In genomic region chr7:47015390-47016065, GRCm38 (mm10) we compare ENCODE assay signal across 8 mouse cellular contexts. TPM values are rescaled to one million over a fixed set of nuclear protein-coding genes. Genes with fewer than 3 reads are reported as not detected.
DNase-seq lines count a peak whose midpoint lies in the region; ATAC-seq lines count a peak whose summit lies in the region.

No protein-coding gene starts in this region.

- no peak overlapping the region for H3K9ac ChIP-seq in hindbrain, embryonic 12.5 days

- peak overlapping the region; percentile 45 for H3K4me2 ChIP-seq in hindbrain, embryonic 12.5 days (replicated peaks)

- H3K27ac ChIP-seq in hindbrain, embryonic 12.5 days: no peak overlapping the region

- DNase-seq in Muller cell, postnatal 12 days (ENCODE audit: inconsistent ontology term): peak; percentile 97
- peak; percentile 82 for DNase-seq in cerebellum, adult 9-11 months
- DNase-seq in frontal cortex, postnatal 10 days (ENCODE audit: low spot score in 2 of 2): peak; percentile 69 to 75
- DNase-seq in layer of hippocampus, postnatal 14 days (ENCODE audit: low spot score in 2 of 2): peak; percentile 62 to 84
- DNase-seq in lung, postnatal 14 days: peak; percentile 89
- DNase-seq in ovary, postnatal 36 days (ENCODE audit: low spot score): peak; percentile 83
- DNase-seq in thymus, postnatal 25 days: peak; percentile 63

- H3K9me3 ChIP-seq in hindbrain, embryonic 12.5 days (replicated peaks): no peaks in the 10 kb centered on the region

- H3K4me3 ChIP-seq in hindbrain, embryonic 12.5 days: no peak overlapping the region

- peaks cover 5% of the 10 kb centered on the region for H3K4me1 ChIP-seq in hindbrain, embryonic 12.5 days

- no peaks in the 10 kb centered on the region for H3K36me3 ChIP-seq in hindbrain, embryonic 12.5 days

- 12% methylated on average over 6 of the region's 6 CpGs for WGBS in hindbrain, embryonic 12.5 days

- peak; percentile 96 for ATAC-seq in hindbrain, embryonic 12.5 days (ENCODE audit: low FRiP score)

- 0 out of 2 replicates have a peak, but pooled peaks cover 1% of the 10 kb centered on the region for H3K27me3 ChIP-seq in hindbrain, embryonic 12.5 days

RNA-seq across cellular contexts. Expression of gene Spty2d1, which starts 7.3 kb away (rescaled TPM):
- polyA plus RNA-seq in hindbrain, embryonic 12.5 days (2016; fragmentation: Nextera tagmentation; extraction: Ambion mirVana): 14.7 and 16.1 TPM in 2 replicates
- 10 to 100 TPM; 12.8 to 13.1 TPM for total RNA-seq in layer of hippocampus, postnatal 14 days (2021)

RNA-seq across cellular contexts. Expression of gene Gm9999, which starts 32.1 kb away (rescaled TPM):
- polyA plus RNA-seq in hindbrain, embryonic 12.5 days (2016; fragmentation: Nextera tagmentation; extraction: Ambion mirVana): not detected in 2 replicates
- not detected for total RNA-seq in layer of hippocampus, postnatal 14 days (2021)

RNA-seq across cellular contexts. Expression of gene Tmem86a, which starts 34.9 kb away (rescaled TPM):
- polyA plus RNA-seq in hindbrain, embryonic 12.5 days (2016; fragmentation: Nextera tagmentation; extraction: Ambion mirVana): 19.2 and 20.2 TPM in 2 replicates
- 10 to 100 TPM; 15.5 to 16.5 TPM for total RNA-seq in layer of hippocampus, postnatal 14 days (2021)

RNA-seq across cellular contexts. Expression of gene Uevld, which starts 57.2 kb away (rescaled TPM):
- polyA plus RNA-seq in hindbrain, embryonic 12.5 days (2016; fragmentation: Nextera tagmentation; extraction: Ambion mirVana): 8.9 and 9.5 TPM in 2 replicates
- 10 to 100 TPM; 10.4 to 11.3 TPM for total RNA-seq in layer of hippocampus, postnatal 14 days (2021)
